Mouse (Mus musculus) heart, adult 11 months (tissue): ENCODE measurements at regions not wholly inside any gene's neighbourhood (a gene's known extent, or its start where the extent isn't known, plus 50 kb on each side); places are given as distances from the start of the nearest gene placed in this dataset.

Experiments used
- DNase-seq: peaks from one replicate; pipeline ENCODE4 v3.0.0; 2022

- no peak for DNase-seq
These were observed 330.6 kb downstream of the Wdr11 start for GRCm38 (mm10) chr7:129922291-129922690.

GRCm38 (mm10) chr7:129936731-129937130 lies 345.1 kb downstream of the Wdr11 start:
- peak; percentile 72 for DNase-seq

GRCm38 (mm10) chr7:129937715-129938114 lies 346.1 kb downstream of the Wdr11 start:
- DNase-seq, result peak; percentile 76

- no peak for DNase-seq
These were observed 346.5 kb downstream of the Wdr11 start for GRCm38 (mm10) chr7:129938141-129938540.

- peak; percentile 72 for DNase-seq
These were observed 347.6 kb downstream of the Wdr11 start for GRCm38 (mm10) chr7:129939266-129939665.

GRCm38 (mm10) chr7:129941311-129942029 lies 349.8 kb downstream of the Wdr11 start:
- peak; percentile 74 for DNase-seq

GRCm38 (mm10) chr7:129948613-129949110 lies 357.0 kb downstream of the Wdr11 start:
- no peak for DNase-seq

- no peak for DNase-seq
These were observed 358.8 kb downstream of the Wdr11 start for GRCm38 (mm10) chr7:129950456-129950855.

- DNase-seq, result no peak
These were observed 366.7 kb downstream of the Wdr11 start for GRCm38 (mm10) chr7:129958379-129958778.

GRCm38 (mm10) chr7:129962575-129962974 lies 370.9 kb downstream of the Wdr11 start:
- DNase-seq, result peak; percentile 62

GRCm38 (mm10) chr7:129964192-129964591 lies 372.5 kb downstream of the Wdr11 start:
- DNase-seq, result peak; percentile 91

- DNase-seq, result peak; percentile 85
These were observed 373.8 kb downstream of the Wdr11 start for GRCm38 (mm10) chr7:129965281-129966051.

- no peak for DNase-seq
These were observed 375.1 kb downstream of the Wdr11 start for GRCm38 (mm10) chr7:129966771-129967170.

- peak; percentile 79 for DNase-seq
These were observed 378.5 kb downstream of the Wdr11 start for GRCm38 (mm10) chr7:129970201-129970600.

GRCm38 (mm10) chr7:129974206-129974605 lies 382.5 kb downstream of the Wdr11 start:
- peak; percentile 52 for DNase-seq

GRCm38 (mm10) chr7:129974837-129975236 lies 383.2 kb downstream of the Wdr11 start:
- peak; percentile 64 for DNase-seq

- DNase-seq, result peak; percentile 58
These were observed 384.3 kb downstream of the Wdr11 start for GRCm38 (mm10) chr7:129975781-129976514.

- DNase-seq, result peak; percentile 21
These were observed 386.9 kb downstream of the Wdr11 start for GRCm38 (mm10) chr7:129978576-129978975.

GRCm38 (mm10) chr7:129979337-129979736 lies 387.7 kb downstream of the Wdr11 start:
- peak; percentile 49 for DNase-seq

- no peak for DNase-seq
These were observed 388.8 kb downstream of the Wdr11 start for GRCm38 (mm10) chr7:129980501-129980900.

- no peak for DNase-seq
These were observed 390.7 kb downstream of the Wdr11 start for GRCm38 (mm10) chr7:129982411-129982810.

- DNase-seq, result no peak
These were observed 392.0 kb downstream of the Wdr11 start for GRCm38 (mm10) chr7:129983601-129984120.

- no peak for DNase-seq
These were observed 392.7 kb downstream of the Wdr11 start for GRCm38 (mm10) chr7:129984367-129984766.
